Mouse (Mus musculus) ovary, postnatal 10 days (tissue): ENCODE results near the gene Arid3b.

Source experiments
- DNase-seq: peaks from one replicate; pipeline ENCODE4 v3.0.0; 2022; ENCODE audit warnings: low spot score

Gene Arid3b

DNA sequence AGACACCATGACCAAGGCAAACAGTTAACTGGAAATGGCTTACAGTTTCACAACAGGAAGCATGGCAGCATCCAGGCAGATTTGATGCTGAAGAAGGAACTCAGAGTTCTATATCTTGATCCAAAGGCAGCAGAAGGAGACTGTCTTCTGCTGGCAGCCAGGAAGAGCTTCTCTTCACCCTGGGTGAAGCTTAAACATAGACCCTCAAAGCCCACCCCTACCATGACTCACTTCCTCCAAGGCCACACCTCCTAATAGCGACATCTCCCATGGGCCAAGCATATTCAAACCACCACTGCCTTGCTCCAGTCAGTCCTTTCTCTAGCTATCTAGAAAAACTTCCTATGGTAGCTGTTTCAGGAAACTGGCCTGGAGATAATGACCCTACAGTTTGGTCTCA lies 89.5 kb downstream of the Arid3b start:
- no peak for DNase-seq

GRCm38 (mm10) chr9:57744462-57745091 lies 92.0 kb downstream of the Arid3b start:
- DNase-seq, result no peak
